Mouse (Mus musculus): ENCODE measurements around the gene Vmn1r180.
"Not testable (repeated sequence)": the region's sequence is repeated elsewhere in the genome, so short reads cannot be mapped to it uniquely, and the experiment has no call there.

The Vmn1r180 gene

DNA sequence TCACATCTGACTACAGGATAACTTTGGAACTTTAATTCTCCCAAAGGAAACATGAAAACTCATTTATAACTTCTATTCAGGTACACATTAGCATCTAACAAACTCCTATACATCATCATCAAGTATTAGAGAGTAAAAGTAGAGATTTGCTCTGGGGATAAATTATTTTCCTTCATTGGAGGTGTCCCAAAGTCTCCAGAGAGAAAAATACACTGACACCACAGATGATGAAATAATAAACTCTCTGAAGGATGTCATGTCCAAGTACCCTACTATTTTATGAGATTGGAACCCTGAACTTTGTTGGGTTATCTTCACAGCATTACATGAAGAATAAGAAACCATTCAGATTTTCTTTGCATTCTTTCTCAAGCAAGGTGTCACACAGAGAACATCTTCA is at the start of gene Vmn1r180:
Gene Vmn1r180 (plus strand): TSS at position 301 of the 400 bp plus-strand sequence.
- DNase-seq: no peak

DNA sequence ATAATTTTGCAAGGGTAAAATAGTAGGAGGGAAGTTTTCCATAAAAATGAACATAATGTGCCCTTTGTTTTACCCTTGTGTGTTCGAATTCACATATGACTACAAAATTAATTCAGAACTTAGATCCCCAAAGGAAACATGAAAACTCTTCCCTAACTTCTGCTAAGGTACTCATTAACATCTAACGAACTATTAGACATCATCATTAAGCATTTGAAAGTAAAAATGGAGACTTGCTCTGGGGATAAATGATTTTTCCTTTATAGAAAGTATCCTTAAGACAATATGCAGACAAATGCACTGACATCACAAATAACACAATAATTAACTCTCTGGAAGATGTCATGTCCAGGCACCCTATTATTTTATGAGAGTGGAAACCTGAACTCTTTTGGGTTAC is 23.8 kb upstream of the Vmn1r180 start, which contains the start of gene Vmn1r179:
Gene Vmn1r179 (plus strand): TSS at position 301 of the 400 bp plus-strand sequence.
- no peak for DNase-seq

DNA sequence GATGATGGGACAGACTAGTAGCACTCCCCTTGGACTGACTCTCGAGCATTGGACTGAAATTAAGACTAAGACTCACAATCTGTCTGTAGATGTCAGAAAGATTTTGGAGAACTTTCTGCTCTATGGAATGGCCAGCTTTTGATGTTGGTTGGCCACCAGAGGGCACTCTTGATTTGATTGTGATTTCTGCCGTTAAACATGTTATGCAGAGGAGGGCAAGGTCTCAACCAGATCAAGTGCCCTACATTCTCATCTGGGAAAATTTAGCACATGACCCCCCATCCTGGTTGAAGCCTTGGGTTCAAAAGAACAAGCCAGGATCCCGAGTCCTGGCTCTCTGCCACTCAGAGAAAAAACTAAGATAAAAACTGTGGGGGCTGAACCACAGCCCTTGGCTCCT is 17.6 kb downstream of the Vmn1r180 start:
- not testable (repeated sequence) for DNase-seq

DNA sequence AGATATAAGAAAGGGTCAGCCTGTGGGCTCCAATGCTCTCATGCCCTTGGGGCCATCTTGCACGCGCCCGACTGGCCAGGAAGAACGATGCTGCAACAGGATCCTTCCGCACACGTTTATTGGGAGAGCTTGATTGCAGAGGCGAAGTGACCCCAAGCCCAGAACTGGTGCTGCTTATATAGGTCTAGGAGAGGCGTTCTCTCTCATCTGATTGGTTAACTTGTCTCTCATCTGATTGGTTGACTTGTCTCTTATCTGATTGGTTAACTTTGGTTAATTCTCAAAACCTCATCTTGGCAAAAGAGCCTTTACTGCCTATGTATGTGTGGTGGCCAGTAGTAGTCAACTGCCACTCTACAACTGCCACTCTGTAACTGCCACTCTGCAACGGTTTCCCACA is 23.9 kb downstream of the Vmn1r180 start, which contains the start of gene Vmn1r181:
Gene Vmn1r181 (plus strand): TSS at position 301 of the 400 bp plus-strand sequence.
- not testable (repeated sequence) for DNase-seq

DNA sequence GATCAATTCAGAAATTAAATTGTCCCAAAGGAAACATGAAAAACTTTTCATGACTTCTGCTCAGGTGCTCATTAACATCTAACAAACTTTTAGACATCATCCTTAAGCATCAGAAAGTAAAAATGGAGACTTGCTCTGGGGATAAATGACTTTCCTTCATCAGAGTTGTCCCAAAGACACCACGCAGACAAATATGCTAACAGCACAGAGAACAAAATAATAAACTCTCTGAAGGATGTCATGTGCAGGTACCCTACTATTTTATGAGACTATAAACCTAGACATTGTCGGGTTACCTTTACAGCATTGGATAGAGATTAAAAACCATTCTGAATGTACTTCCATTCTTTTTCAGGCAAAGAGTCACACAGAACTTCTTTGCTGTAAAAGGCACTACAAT is 51.0 kb downstream of the Vmn1r180 start, which contains the start of gene V1rd19:
Gene V1rd19 (plus strand): TSS at position 301 of the 400 bp plus-strand sequence.
- DNase-seq: no peak

Measured in liver (tissue).